Mouse (Mus musculus): Measurements from ENCODE around the gene Snu13. TPM values are rescaled to one million over a fixed set of nuclear protein-coding genes. Genes with fewer than 3 reads are reported as not detected.

Snu13 gene
- polyA plus RNA-seq, 1 experiment = 193 TPM

DNA sequence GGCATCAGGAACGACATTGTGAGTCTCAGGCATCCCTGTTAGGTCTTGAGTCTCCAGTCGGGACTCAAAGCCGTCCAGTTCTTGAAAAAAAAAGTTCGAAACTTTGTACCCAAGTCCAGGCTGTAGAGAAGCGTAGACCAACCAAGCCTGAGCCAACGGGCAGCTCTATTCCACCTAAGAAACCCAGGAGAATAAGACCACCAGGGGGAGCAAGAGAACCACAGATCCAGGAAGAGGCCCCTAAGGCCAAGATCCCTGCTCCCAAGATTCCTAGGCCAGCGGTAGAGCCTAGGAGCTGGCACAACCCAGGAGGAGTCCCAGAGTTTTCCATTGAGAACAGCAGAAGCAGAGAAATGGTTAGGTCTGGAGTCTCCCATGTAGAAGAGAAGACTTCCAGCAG, 18.1 kb upstream of the Snu13 start:
- no peak for TF ChIP-seq POLR2A (IDR thresholded peaks at IDR 0.05; ENCODE audit: low read depth, low read length)
- TF ChIP-seq CTCF (IDR thresholded peaks at IDR 0.05; ENCODE audit: borderline replicate concordance, insufficient read depth, low read length) = no peak
- Histone ChIP-seq H3K27ac (ENCODE audit: insufficient read depth, low read length) (no peak overlapping the region), H3K4me3 (ENCODE audit: insufficient read depth, low read length) (no peak overlapping the region), H3K4me1 (ENCODE audit: control insufficient read depth, insufficient read depth, low read length) (no peaks in the 10 kb centered on the region)

GRCm38 (mm10) chr15:82063909-82064308, 16.5 kb upstream of the Snu13 start:
- Histone ChIP-seq H3K4me1 (ENCODE audit: control insufficient read depth, insufficient read depth, low read length) (no peaks in the 10 kb centered on the region), H3K4me3 (ENCODE audit: insufficient read depth, low read length) (no peak overlapping the region), H3K27ac (ENCODE audit: insufficient read depth, low read length) (no peak overlapping the region)
- no peak for TF ChIP-seq CTCF (IDR thresholded peaks at IDR 0.05; ENCODE audit: borderline replicate concordance, insufficient read depth, low read length)
- no peak for TF ChIP-seq POLR2A (IDR thresholded peaks at IDR 0.05; ENCODE audit: low read depth, low read length)

- Histone ChIP-seq H3K4me1 (ENCODE audit: control insufficient read depth, insufficient read depth, low read length) (no peaks in the 10 kb centered on the region), H3K27ac (ENCODE audit: insufficient read depth, low read length) (no peak within 1 kb of the TSS), H3K4me3 (ENCODE audit: insufficient read depth, low read length) (no peak within 1 kb of the TSS)
- TF ChIP-seq POLR2A (IDR thresholded peaks at IDR 0.05; ENCODE audit: low read depth, low read length) = no peak
- TF ChIP-seq CTCF (IDR thresholded peaks at IDR 0.05; ENCODE audit: borderline replicate concordance, insufficient read depth, low read length) = no peak
These were observed 11.4 kb upstream of the Snu13 start, which contains the start of gene 4930407I10Rik for GRCm38 (mm10) chr15:82058719-82059201. Gene 4930407I10Rik (plus strand): TSS chr15:82059151.

DNA sequence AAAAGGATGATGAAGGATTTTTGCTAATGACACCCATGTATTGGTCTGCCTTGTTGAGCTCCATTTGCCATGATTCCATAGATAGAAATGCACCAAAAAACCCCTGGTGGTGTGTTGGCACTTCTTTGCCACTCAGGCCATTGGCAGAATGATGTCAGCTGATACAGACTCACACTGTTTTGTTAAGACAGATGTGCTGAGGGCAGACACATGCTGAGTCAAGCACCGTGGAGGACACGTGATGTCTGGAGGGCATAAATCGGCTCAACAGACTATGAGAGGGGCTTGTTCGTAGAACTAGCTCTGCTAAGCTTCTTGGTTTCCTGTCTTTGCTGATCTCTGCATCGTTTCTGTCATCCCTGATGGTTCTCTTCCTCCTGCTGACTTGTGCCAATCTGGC, 5.1 kb upstream of the Snu13 start:
- TF ChIP-seq CTCF (IDR thresholded peaks at IDR 0.05; ENCODE audit: borderline replicate concordance, insufficient read depth, low read length) (no peak), POLR2A (IDR thresholded peaks at IDR 0.05; ENCODE audit: low read depth, low read length) (no peak)
- Histone ChIP-seq H3K27ac (ENCODE audit: insufficient read depth, low read length) (no peak overlapping the region), H3K4me3 (ENCODE audit: insufficient read depth, low read length) (no peak overlapping the region), H3K4me1 (ENCODE audit: control insufficient read depth, insufficient read depth, low read length) (no peaks in the 10 kb centered on the region)

- peaks cover 4% of the 10 kb centered on the region; the same call in 1 of the 2 replicates for H3K4me1 ChIP-seq (ENCODE audit: control insufficient read depth, insufficient read depth, low read length)
- H3K27ac ChIP-seq (ENCODE audit: insufficient read depth, low read length) = no peak overlapping the region
- H3K4me3 ChIP-seq (ENCODE audit: insufficient read depth, low read length) = peak overlapping the region; percentile 99
- TF ChIP-seq CTCF (IDR thresholded peaks at IDR 0.05; ENCODE audit: borderline replicate concordance, insufficient read depth, low read length) (no peak), POLR2A (IDR thresholded peaks at IDR 0.05; ENCODE audit: low read depth, low read length) (no peak)
These were observed 1.0 kb downstream of the Snu13 start for GRCm38 (mm10) chr15:82046246-82046891.

DNA sequence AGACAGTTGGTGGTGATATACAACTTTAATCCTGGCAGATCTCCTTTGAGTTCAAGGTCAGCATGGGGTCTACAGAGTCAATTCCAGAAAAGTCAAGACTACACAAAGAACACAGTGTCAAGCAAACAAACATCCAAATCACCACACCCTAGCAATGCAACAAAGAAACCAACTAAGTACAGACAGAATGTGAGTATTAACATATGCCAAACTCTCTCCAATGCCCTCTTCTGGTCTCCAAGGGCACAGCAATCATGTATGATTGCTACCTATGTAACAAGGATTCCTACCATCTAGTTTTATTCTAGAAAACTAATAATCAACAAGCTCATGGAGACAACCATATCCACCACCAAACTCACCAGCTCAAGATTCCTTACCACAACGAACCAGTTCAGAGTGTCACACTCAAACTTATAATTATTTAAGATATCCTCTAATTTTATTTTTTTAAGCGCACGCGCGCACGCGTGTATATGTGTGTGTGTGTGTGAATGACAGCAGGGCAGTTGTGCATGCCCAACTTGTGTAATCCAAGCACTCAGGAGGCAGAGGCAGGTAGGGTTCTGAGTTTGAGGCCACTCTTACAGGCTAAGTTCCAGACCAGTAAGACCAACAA, 3.1 kb downstream of the Snu13 start:
- H3K27ac ChIP-seq (ENCODE audit: insufficient read depth, low read length) = no peak overlapping the region
- H3K4me3 ChIP-seq (ENCODE audit: insufficient read depth, low read length) = no peak overlapping the region
- peaks cover 4% of the 10 kb centered on the region; the same call in 1 of the 2 replicates for H3K4me1 ChIP-seq (ENCODE audit: control insufficient read depth, insufficient read depth, low read length)
- TF ChIP-seq POLR2A (IDR thresholded peaks at IDR 0.05; ENCODE audit: low read depth, low read length) (no peak), CTCF (IDR thresholded peaks at IDR 0.05; ENCODE audit: borderline replicate concordance, insufficient read depth, low read length) (no peak)

- Histone ChIP-seq H3K4me1 (ENCODE audit: control insufficient read depth, insufficient read depth, low read length) (peaks cover 3% of the 10 kb centered on the region; the same call in 1 of the 2 replicates), H3K4me3 (ENCODE audit: insufficient read depth, low read length) (no peak overlapping the region), H3K27ac (ENCODE audit: insufficient read depth, low read length) (no peak overlapping the region)
- TF ChIP-seq CTCF (IDR thresholded peaks at IDR 0.05; ENCODE audit: borderline replicate concordance, insufficient read depth, low read length) (peak; percentile 92), POLR2A (IDR thresholded peaks at IDR 0.05; ENCODE audit: low read depth, low read length) (no peak)
These were observed 6.7 kb downstream of the Snu13 start for GRCm38 (mm10) chr15:82040650-82041049.

- no peak overlapping the region for H3K27ac ChIP-seq (ENCODE audit: insufficient read depth, low read length)
- no peaks in the 10 kb centered on the region for H3K4me1 ChIP-seq (ENCODE audit: control insufficient read depth, insufficient read depth, low read length)
- no peak overlapping the region for H3K4me3 ChIP-seq (ENCODE audit: insufficient read depth, low read length)
- TF ChIP-seq CTCF (IDR thresholded peaks at IDR 0.05; ENCODE audit: borderline replicate concordance, insufficient read depth, low read length) (no peak), POLR2A (IDR thresholded peaks at IDR 0.05; ENCODE audit: low read depth, low read length) (no peak)
These were observed 11.3 kb downstream of the Snu13 start for GRCm38 (mm10) chr15:82035904-82036689.

DNA sequence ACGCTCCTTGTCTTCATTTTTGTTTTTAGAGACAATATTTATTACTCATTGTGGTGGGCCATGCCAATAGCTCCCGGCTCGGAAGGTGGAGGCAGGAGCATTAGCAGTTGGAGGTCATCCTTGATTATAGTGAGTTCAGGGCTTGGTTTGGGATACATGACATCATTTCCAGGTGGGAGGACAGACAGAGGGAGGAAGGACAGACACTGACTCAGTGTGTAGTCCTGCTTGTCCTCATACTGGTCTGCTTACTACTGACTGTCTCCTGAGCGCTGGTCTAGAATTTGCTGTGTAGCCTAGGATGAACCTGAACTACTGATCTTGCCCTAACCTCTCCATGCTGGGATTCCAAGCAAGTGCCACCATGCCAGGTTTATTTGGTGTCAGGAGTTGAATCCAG, 13.6 kb downstream of the Snu13 start, which contains the start of gene Desi1:
Desi1 (minus strand) TSS at position 101 of the 400 bp plus-strand sequence.
- H3K27ac ChIP-seq (ENCODE audit: insufficient read depth, low read length) = no peak within 1 kb of the TSS
- H3K4me3 ChIP-seq (ENCODE audit: insufficient read depth, low read length) = no peak within 1 kb of the TSS
- no peaks in the 10 kb centered on the region for H3K4me1 ChIP-seq (ENCODE audit: control insufficient read depth, insufficient read depth, low read length)
- TF ChIP-seq POLR2A (IDR thresholded peaks at IDR 0.05; ENCODE audit: low read depth, low read length) = no peak
- TF ChIP-seq CTCF (IDR thresholded peaks at IDR 0.05; ENCODE audit: borderline replicate concordance, insufficient read depth, low read length) = no peak

Data from embryonic fibroblast, embryonic 13.5 days (primary cell).